Mouse (Mus musculus) cerebellum, adult 2 months (tissue): ENCODE results near the gene Acot11. TPM values are rescaled to one million over a fixed set of nuclear protein-coding genes. Genes with fewer than 3 reads are reported as not detected.

Experiments used
- DNase-seq, 2 experiments: peaks; one replicate each; pipeline ENCODE4 v3.0.0; 2021
- H3K27ac ChIP-seq: fragments of 200-500 bp; 2 replicates; pipeline ENCODE4 v1.5.1; 2012; ENCODE audit warnings: low read length, control low read depth, inconsistent platforms; ENCODE audit not compliant: insufficient read depth
- H3K27me3 ChIP-seq: fragments of 200-500 bp; 2 replicates; pipeline ENCODE4 v1.6.1; 2012; ENCODE audit warnings: inconsistent platforms, mild to moderate bottlenecking, low read length, moderate library complexity; ENCODE audit not compliant: control insufficient read depth, insufficient read depth
- H3K4me1 ChIP-seq: fragments of 200-500 bp; 2 replicates; pipeline ENCODE4 v1.6.1; 2011; ENCODE audit warnings: low read length; ENCODE audit not compliant: control insufficient read depth, insufficient read depth
- H3K4me3 ChIP-seq: fragments of 200-500 bp; replicated peaks from 2 replicates; pipeline ENCODE3; 2011; ENCODE audit warnings: mild to moderate bottlenecking, low read depth, low read length, control low read depth; ENCODE audit not compliant: insufficient read depth
- CTCF ChIP-seq: fragments of 200-500 bp; IDR thresholded peaks from 2 replicates; pipeline ENCODE4 v1.5.1; 2011; ENCODE audit warnings: low read depth, mild to moderate bottlenecking, control low read depth, low read length, moderate library complexity, borderline replicate concordance; ENCODE audit not compliant: insufficient read depth
- POLR2A ChIP-seq: fragments of 200-500 bp; IDR thresholded peaks from 2 replicates; pipeline ENCODE4 v1.6.1; 2011; ENCODE audit warnings: low read length, control low read depth, borderline replicate concordance; ENCODE audit not compliant: insufficient read depth
- WGBS: fragments of 180-500 bp; shearing (Covaris S2); methylation state at CpG from one replicate; pipeline ENCODE4 v1.1.7; 2018; 5-methylcytosine and 5-hydroxymethylcytosine counted together
- polyA plus RNA-seq: library from polyadenylated mRNA; depleted of rRNA; stranded (reverse); fragments of >200 nt; gene quantifications from 2 replicates; pipeline ENCODE4 v1.2.3, GENCODE M21; 2012; rRNA removed

Acot11 gene
- polyA plus RNA-seq, 1 experiment, result 32.7 TPM

DNA sequence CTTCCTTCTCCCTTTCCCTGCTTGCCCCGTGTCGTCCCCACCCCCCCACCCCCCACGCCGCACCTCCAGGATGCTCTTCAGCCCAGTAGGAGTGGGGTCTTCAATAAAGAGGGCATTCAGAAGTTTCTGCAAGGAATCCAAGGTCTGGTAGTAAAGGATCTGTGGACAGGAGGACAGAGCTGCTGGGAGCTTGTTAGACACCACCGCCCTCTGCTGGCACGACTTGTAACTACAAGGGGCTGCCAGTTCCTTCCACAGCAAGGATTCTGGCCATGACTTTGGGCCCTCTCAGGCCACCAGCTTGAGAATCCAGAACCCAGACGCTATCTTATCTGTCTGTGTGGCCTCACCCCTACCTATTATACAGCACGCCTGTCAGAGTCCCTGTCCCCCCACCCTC is 96.4 kb downstream of the Acot11 start:
- DNase-seq, result peak; percentile 64 to 83
- no peak overlapping the region for H3K4me3 ChIP-seq
- H3K27ac ChIP-seq, result no peak overlapping the region
- H3K4me1 ChIP-seq, result peaks cover 13% of the 10 kb centered on the region
- H3K27me3 ChIP-seq, result no peaks in the 10 kb centered on the region
- 1% methylated on average over 8 of the region's 8 CpGs for WGBS
- TF ChIP-seq POLR2A, result no peak
- TF ChIP-seq CTCF, result peak; percentile 97

DNA sequence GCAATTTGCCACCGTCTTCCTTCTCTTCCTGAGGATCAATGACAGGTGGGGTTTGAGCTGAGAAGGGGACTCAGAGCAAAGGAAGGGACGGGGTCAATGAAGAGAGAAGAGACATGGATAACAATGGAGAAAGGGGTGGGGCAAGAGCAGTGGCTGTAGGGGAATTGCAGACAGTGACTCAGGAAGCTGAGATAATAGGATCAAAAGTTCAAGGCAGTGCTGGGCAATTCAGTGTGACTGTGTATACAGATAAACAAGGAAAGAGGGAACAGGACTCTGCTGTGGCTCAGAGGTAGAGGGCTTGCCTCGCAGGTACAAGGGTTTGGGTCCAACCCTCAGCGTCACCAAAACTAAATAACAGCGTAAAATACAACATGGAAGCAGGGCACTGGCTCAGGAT is 96.8 kb downstream of the Acot11 start:
- TF ChIP-seq POLR2A (no peak), CTCF (no peak)
- peaks cover 13% of the 10 kb centered on the region for H3K4me1 ChIP-seq
- H3K27ac ChIP-seq, result no peak overlapping the region
- no peaks in the 10 kb centered on the region for H3K27me3 ChIP-seq
- no peak overlapping the region for H3K4me3 ChIP-seq
- DNase-seq, result no peak
- 42% methylated on average over 5 of the region's 5 CpGs for WGBS

DNA sequence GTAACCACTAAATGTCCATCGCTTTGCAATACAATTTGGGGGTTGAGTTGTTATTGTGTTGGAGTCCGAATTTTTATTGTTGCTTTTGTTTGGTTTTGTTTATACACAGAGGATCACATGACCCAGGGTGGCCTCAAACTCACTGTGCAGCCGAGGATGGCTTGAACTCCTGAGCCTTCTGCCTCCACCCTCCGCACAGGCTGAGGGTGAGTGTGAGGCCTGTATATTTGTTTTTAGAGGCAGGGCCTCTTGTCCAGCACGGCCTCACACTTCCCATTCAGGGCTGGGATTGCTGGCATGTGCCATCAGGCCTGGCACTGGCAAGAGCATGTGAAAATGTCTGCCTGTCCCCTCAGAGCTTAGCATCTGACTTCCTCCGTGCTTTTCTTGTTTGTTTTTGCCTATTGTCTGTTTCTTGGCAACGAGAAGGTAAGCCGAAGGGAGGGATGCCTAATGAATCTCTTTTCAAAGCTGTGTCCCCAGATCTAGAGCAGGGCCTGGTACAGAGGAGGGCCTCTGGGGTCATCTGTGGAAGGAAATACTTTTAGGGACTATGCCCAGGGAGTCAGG is 99.6 kb downstream of the Acot11 start:
- 52% methylated on average over 8 of the region's 8 CpGs for WGBS

GRCm38 (mm10) chr4:106704416-106704815 is 100.4 kb downstream of the Acot11 start:
- H3K27me3 ChIP-seq, result no peaks in the 10 kb centered on the region
- 6% methylated on average over 11 of the region's 11 CpGs for WGBS
- H3K4me1 ChIP-seq, result peaks cover 10% of the 10 kb centered on the region
- peak; percentile 53 to 58 for DNase-seq
- no peak overlapping the region for H3K27ac ChIP-seq
- H3K4me3 ChIP-seq, result no peak overlapping the region
- TF ChIP-seq POLR2A (no peak), CTCF (no peak)

More for the DNA sequence above, 99.6 kb downstream of the Acot11 start:
- Histone ChIP-seq H3K4me3 (no peak overlapping the region), H3K27ac (no peak overlapping the region), H3K27me3 (no peaks in the 10 kb centered on the region), H3K4me1 (peaks cover 10% of the 10 kb centered on the region)
- DNase-seq, result no peak
- TF ChIP-seq POLR2A (no peak), CTCF (no peak)

DNA sequence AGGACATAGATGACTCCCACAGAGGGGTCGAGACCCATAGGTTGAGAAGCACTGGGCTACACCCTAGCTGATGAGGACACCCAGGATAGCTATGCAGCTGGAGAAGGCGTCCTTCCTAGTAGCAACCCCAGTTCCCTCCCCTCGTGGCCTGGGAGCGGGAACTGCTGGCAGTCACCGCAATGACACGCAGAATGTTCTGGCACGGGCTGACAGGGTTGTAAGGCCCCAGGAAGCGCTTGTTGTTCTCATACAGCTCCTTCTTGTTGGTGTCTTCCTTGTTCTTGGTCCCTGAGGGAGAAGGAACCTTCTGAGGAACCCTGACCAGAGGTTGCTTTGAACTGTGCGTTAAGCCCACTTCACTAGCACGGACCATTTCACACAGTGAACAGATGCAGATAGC is 100.8 kb downstream of the Acot11 start:
- no peak for TF ChIP-seq POLR2A
- no peak for TF ChIP-seq CTCF
- WGBS, result 46% methylated on average over 10 of the region's 10 CpGs

DNA sequence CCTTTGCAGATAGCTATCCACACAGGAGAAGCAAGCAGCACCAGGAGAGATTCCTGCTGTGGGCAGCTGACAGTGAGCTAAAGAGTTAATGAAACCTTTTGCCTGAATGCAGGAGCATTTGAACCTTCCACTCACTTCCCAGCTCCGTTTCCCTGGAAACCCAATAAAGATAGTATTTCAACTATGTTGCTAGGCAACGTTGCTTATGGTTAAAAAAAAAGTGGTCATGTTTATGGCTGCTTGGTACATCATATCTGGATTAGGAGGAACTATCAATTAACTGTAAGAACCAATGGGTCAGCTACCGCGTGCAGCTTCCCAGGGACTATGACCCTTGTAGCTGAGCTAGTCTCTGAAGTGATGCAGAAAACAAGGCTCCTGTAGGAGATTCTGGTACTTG is 104.0 kb downstream of the Acot11 start:
- no peak for DNase-seq
- TF ChIP-seq POLR2A, result no peak
- no peak for TF ChIP-seq CTCF
- WGBS, result 57% methylated on average over 4 of the region's 4 CpGs

More for the DNA sequence above, 100.8 kb downstream of the Acot11 start:
- Histone ChIP-seq H3K27ac (no peak overlapping the region), H3K4me1 (peaks cover 10% of the 10 kb centered on the region), H3K4me3 (no peak overlapping the region), H3K27me3 (no peaks in the 10 kb centered on the region)
- peak in 1 of 2 experiments; percentile 27 for DNase-seq

DNA sequence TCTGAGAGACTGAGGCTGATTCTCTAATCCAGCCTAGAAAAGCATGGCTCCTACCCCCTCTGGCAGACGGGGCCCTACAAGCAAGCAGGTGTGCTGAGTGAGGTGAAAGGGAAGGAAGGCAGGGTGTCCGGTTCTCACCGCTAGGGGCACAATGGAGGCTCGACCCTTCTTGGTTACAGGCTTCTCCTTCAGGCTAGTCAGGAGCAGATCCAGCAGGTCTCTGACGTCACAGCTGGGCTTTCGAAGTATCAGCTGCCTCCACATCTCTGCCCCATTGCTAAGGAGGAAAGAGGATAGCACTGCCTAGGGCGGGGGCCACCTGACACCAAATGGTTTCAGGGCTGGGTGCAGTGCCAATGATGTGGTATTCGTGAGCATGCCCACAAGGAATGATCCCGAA is 104.8 kb downstream of the Acot11 start:
- WGBS, result 20% methylated on average over 9 of the region's 9 CpGs
- H3K27ac ChIP-seq, result no peak overlapping the region
- H3K27me3 ChIP-seq, result no peaks in the 10 kb centered on the region
- peaks cover 8% of the 10 kb centered on the region for H3K4me1 ChIP-seq
- TF ChIP-seq POLR2A (no peak), CTCF (peak; percentile 61)
- no peak overlapping the region for H3K4me3 ChIP-seq
- no peak for DNase-seq

More for the DNA sequence above, 104.0 kb downstream of the Acot11 start:
- Histone ChIP-seq H3K27me3 (no peaks in the 10 kb centered on the region), H3K27ac (no peak overlapping the region), H3K4me1 (peaks cover 10% of the 10 kb centered on the region), H3K4me3 (no peak overlapping the region)

Other genes starting within 250 kb of the Acot11 start
- gene Dhcr24, start 244.0 kb downstream of the Acot11 start, polyA plus RNA-seq, result 76.3 and 86.4 TPM in 2 replicates
- gene Lexm, start 187.8 kb downstream of the Acot11 start, polyA plus RNA-seq, result 0.08 and 0.15 TPM in 2 replicates
- gene Ttc22, start 182.6 kb downstream of the Acot11 start, polyA plus RNA-seq, result 0.26 and 0.74 TPM in 2 replicates
- gene Pars2, start 153.9 kb downstream of the Acot11 start, polyA plus RNA-seq, result 7.7 and 9.3 TPM in 2 replicates
- 127 and 137 TPM in 2 replicates for gene Ttc4, start 126.1 kb downstream of the Acot11 start, polyA plus RNA-seq
- gene Mroh7, start 74.1 kb downstream of the Acot11 start, polyA plus RNA-seq, result 3.2 and 3.8 TPM in 2 replicates
- gene Fam151a, start 71.1 kb downstream of the Acot11 start, polyA plus RNA-seq, result not detected in 2 replicates
- gene Ssbp3, start 105.7 kb upstream of the Acot11 start, polyA plus RNA-seq, result 126 and 134 TPM in 2 replicates